ENCODE assay signal across 8 mouse cellular contexts in genomic region chr5:99900041-99900440, GRCm38 (mm10). TPM values are rescaled to one million over a fixed set of nuclear protein-coding genes. Genes with fewer than 3 reads are reported as not detected.
DNase-seq lines count a peak whose midpoint lies in the region; ATAC-seq and TF ChIP-seq lines count a peak whose summit lies in the region.

No protein-coding gene starts in this region.

- H3K9me3 ChIP-seq in forebrain, embryonic 12.5 days: no peaks in the 10 kb centered on the region
- H3K9me3 ChIP-seq in hindbrain, embryonic 16.5 days (ENCODE audit: control insufficient read depth, low read length): no peaks in the 10 kb centered on the region
- H3K9me3 ChIP-seq in stomach, embryonic 14.5 days (ENCODE audit: control insufficient read depth, low read depth, low read length): no peaks in the 10 kb centered on the region

- no peak overlapping the region for H3K4me3 ChIP-seq in forebrain, embryonic 12.5 days (replicated peaks)
- no peak overlapping the region for H3K4me3 ChIP-seq in hindbrain, embryonic 16.5 days (ENCODE audit: low read length)
- H3K4me3 ChIP-seq in left cerebral cortex, adult 2 months: no peak overlapping the region
- no peak overlapping the region for H3K4me3 ChIP-seq in stomach, embryonic 14.5 days (ENCODE audit: low read depth, low read length)

- peaks cover 14% of the 10 kb centered on the region for H3K27me3 ChIP-seq in forebrain, embryonic 12.5 days
- no peaks in the 10 kb centered on the region for H3K27me3 ChIP-seq in hindbrain, embryonic 16.5 days (replicated peaks; ENCODE audit: control insufficient read depth, insufficient read depth, low read length)
- no peaks in the 10 kb centered on the region for H3K27me3 ChIP-seq in stomach, embryonic 14.5 days (ENCODE audit: control insufficient read depth, insufficient read depth, low read length)

- H3K27ac ChIP-seq in forebrain, embryonic 12.5 days: no peak overlapping the region
- H3K27ac ChIP-seq in hindbrain, embryonic 16.5 days (ENCODE audit: low read depth, low read length): no peak overlapping the region
- no peak overlapping the region for H3K27ac ChIP-seq in left cerebral cortex, adult 2 months
- H3K27ac ChIP-seq in stomach, embryonic 14.5 days (ENCODE audit: low read length): no peak overlapping the region

- peak; percentile 80; the same call in 1 of the 2 replicates for ATAC-seq in forebrain, embryonic 12.5 days (ENCODE audit: low FRiP score)
- ATAC-seq in hindbrain, embryonic 16.5 days: peak; percentile 91
- ATAC-seq in stomach, embryonic 14.5 days (ENCODE audit: insufficient number of reproducible peaks, insufficient read depth, low FRiP score, low read depth): 0 out of 2 replicates have a peak, but pooled peaks have one; percentile 61

- H3K4me1 ChIP-seq in forebrain, embryonic 12.5 days: no peaks in the 10 kb centered on the region
- no peaks in the 10 kb centered on the region for H3K4me1 ChIP-seq in hindbrain, embryonic 16.5 days (ENCODE audit: control insufficient read depth, insufficient read depth, low read depth, low read length)
- no peaks in the 10 kb centered on the region for H3K4me1 ChIP-seq in stomach, embryonic 14.5 days (ENCODE audit: control insufficient read depth, insufficient read depth, low read length)

- no peaks in the 10 kb centered on the region for H3K36me3 ChIP-seq in forebrain, embryonic 12.5 days (replicated peaks)
- H3K36me3 ChIP-seq in hindbrain, embryonic 16.5 days (ENCODE audit: control insufficient read depth, insufficient read depth, low read length): no peaks in the 10 kb centered on the region
- no peaks in the 10 kb centered on the region for H3K36me3 ChIP-seq in stomach, embryonic 14.5 days (ENCODE audit: control insufficient read depth, insufficient read depth, low read length)

- H3K4me2 ChIP-seq in forebrain, embryonic 12.5 days: no peak overlapping the region
- H3K4me2 ChIP-seq in hindbrain, embryonic 16.5 days (ENCODE audit: low read length): no peak overlapping the region
- no peak overlapping the region for H3K4me2 ChIP-seq in stomach, embryonic 14.5 days (replicated peaks; ENCODE audit: low read depth, low read length)

- DNase-seq in heart, adult 11 months: peak; percentile 74
- DNase-seq in heart, postnatal 25 days (ENCODE audit: low spot score): no peak
- peak; percentile 58 for DNase-seq in brain, embryonic 18.5 days (ENCODE audit: low read depth, low spot score)
- peak; percentile 62 to 67 for DNase-seq in left cerebral cortex, adult 2 months (ENCODE audit: extremely low spot score in 1 of 2, low spot score in 2 of 2)
- peak; percentile 74 for DNase-seq in mesoderm, embryonic 11.5 days (ENCODE audit: low read depth, low spot score)

- no peak overlapping the region for H3K9ac ChIP-seq in forebrain, embryonic 12.5 days
- H3K9ac ChIP-seq in hindbrain, embryonic 16.5 days (ENCODE audit: low read depth, low read length): no peak overlapping the region
- no peak overlapping the region for H3K9ac ChIP-seq in stomach, embryonic 14.5 days (replicated peaks; ENCODE audit: low read depth, low read length)

- peak; percentile 84 for TF ChIP-seq CTCF in left cerebral cortex, adult 2 months (IDR thresholded peaks at IDR 0.05)

- intact Hi-C loops in heart, postnatal 25 days (cut with DNase I): loop anchor here (1.0 to 5.0 kb wide), 2 partner anchors 653 to 698 kb away; no protein-coding TSS in a partner anchor
- intact Hi-C loops in left cerebral cortex, adult 2 months (cut with DNase I): loop anchor here (1.0 kb wide), 1 partner anchor 698 kb away; no protein-coding TSS in a partner anchor

- 15% methylated on average over 6 of the region's 6 CpGs for WGBS in forebrain, embryonic 12.5 days
- 10% methylated on average over 6 of the region's 6 CpGs for WGBS in hindbrain, embryonic 16.5 days
- WGBS in stomach, embryonic 14.5 days: 11% methylated on average over 6 of the region's 6 CpGs

RNA-seq across cellular contexts. Expression of gene Vamp9, which starts 6.0 kb away (rescaled TPM):
- total RNA-seq in heart, postnatal 25 days (2021): not detected
- polyA plus RNA-seq in forebrain, embryonic 12.5 days (2016; fragmentation: Nextera tagmentation; extraction: Ambion mirVana): 0.56 TPM in 1 of 2 replicates, not detected in the other
- 0.34 and 0.61 TPM in 2 replicates for polyA plus RNA-seq in hindbrain, embryonic 16.5 days (2015; fragmentation: Nextera tagmentation; extraction: Ambion mirVana)
- 1 to 10 TPM in 1 of 2 experiments, under 1 TPM in 1; 0.77 to 1.2 TPM for total RNA-seq in left cerebral cortex, adult 2 months (2021)
- polyA plus RNA-seq in stomach, embryonic 14.5 days (2014; fragmentation: Nextera tagmentation; extraction: Ambion mirVana): 0.30 TPM in 1 of 2 replicates, not detected in the other
